Comparison of ENCODE assay signal across 34 mouse cellular contexts in genomic region chr2:103055820-103056219, GRCm38 (mm10).
"Had no signal": no experiment of that assay in that cellular context is flagged by ENCODE, and none has a peak within 500 bp of the region (broad histone marks: within the 10 kb centered on the region; RNA-seq: fewer than 3 reads in every experiment).

No protein-coding gene starts in this region.

- H3K36me3 ChIP-seq: heart, embryonic 10.5 days; heart, embryonic 12.5 days; heart, embryonic 15.5 days; hindbrain, embryonic 12.5 days; hindbrain, embryonic 13.5 days; hindbrain, embryonic 15.5 days; intestine, embryonic 15.5 days had no signal

- H3K4me1 ChIP-seq: hindbrain, embryonic 10.5 days; hindbrain, embryonic 12.5 days; intestine, embryonic 15.5 days; kidney, embryonic 15.5 days had no signal

- H3K4me2 ChIP-seq: heart, embryonic 12.5 days; heart, embryonic 13.5 days; heart, embryonic 15.5 days; hindbrain, embryonic 12.5 days; hindbrain, embryonic 13.5 days; hindbrain, embryonic 14.5 days; hindbrain, embryonic 15.5 days; intestine, embryonic 15.5 days; kidney, embryonic 15.5 days had no signal

- DNase-seq: heart, postnatal 10 days; heart, postnatal 14 days; heart, postnatal 36 days; heart, postnatal 4 days; kidney, adult 11 months; kidney, adult 18-20 months; kidney, adult 2 months; kidney, adult 8-10 months; kidney, adult 9 months; kidney, postnatal 10 days; kidney, postnatal 14 days; kidney, postnatal 25 days; kidney, postnatal 36 days; kidney, postnatal 4 days; layer of hippocampus, adult 9-11 months; layer of hippocampus, postnatal 36 days had no signal

- H3K9ac ChIP-seq: heart, embryonic 12.5 days; heart, embryonic 13.5 days; heart, embryonic 15.5 days; hindbrain, embryonic 12.5 days; hindbrain, embryonic 13.5 days; hindbrain, embryonic 14.5 days; hindbrain, embryonic 15.5 days; intestine, embryonic 15.5 days; kidney, embryonic 15.5 days had no signal

- H3K27ac ChIP-seq: heart, embryonic 10.5 days; heart, embryonic 13.5 days; heart, embryonic 15.5 days; hindbrain, embryonic 10.5 days; hindbrain, embryonic 12.5 days; hindbrain, embryonic 13.5 days; hindbrain, embryonic 14.5 days; hindbrain, embryonic 15.5 days; hindbrain, postnatal 0 days; intestine, embryonic 15.5 days; kidney, embryonic 15.5 days; kidney, postnatal 0 days; layer of hippocampus, adult 2 months had no signal

- H3K4me3 ChIP-seq: heart, embryonic 10.5 days; heart, embryonic 12.5 days; heart, embryonic 13.5 days; heart, embryonic 15.5 days; hindbrain, embryonic 10.5 days; hindbrain, embryonic 12.5 days; hindbrain, embryonic 13.5 days; hindbrain, embryonic 15.5 days; intestine, embryonic 15.5 days; kidney, embryonic 15.5 days; layer of hippocampus, adult 2 months had no signal

- ATAC-seq: hindbrain, embryonic 16.5 days; hindbrain, postnatal 0 days; inflammation-experienced regulatory T-cells, adult 6 months; intestine, embryonic 15.5 days; intestine, embryonic 16.5 days; intestine, postnatal 0 days had no signal

- H3K9me3 ChIP-seq: heart, embryonic 10.5 days; heart, embryonic 12.5 days; heart, embryonic 13.5 days; heart, embryonic 15.5 days; hindbrain, embryonic 10.5 days; hindbrain, embryonic 12.5 days; hindbrain, embryonic 13.5 days; hindbrain, embryonic 15.5 days; intestine, embryonic 15.5 days; kidney, embryonic 15.5 days had no signal

- H3K27me3 ChIP-seq: heart, embryonic 12.5 days; heart, embryonic 13.5 days; heart, embryonic 15.5 days; hindbrain, embryonic 12.5 days; hindbrain, embryonic 13.5 days; hindbrain, embryonic 15.5 days; intestine, embryonic 15.5 days; kidney, embryonic 15.5 days had no signal
